Mouse (Mus musculus): ENCODE measurements around the gene Defb6.

Gene Defb6

GRCm38 (mm10) chr8:19225161-19225560 is at the start of gene Defb6:
Defb6 (plus strand) TSS chr8:19225478.
- no peak for DNase-seq (ENCODE audit: low read depth)

DNA sequence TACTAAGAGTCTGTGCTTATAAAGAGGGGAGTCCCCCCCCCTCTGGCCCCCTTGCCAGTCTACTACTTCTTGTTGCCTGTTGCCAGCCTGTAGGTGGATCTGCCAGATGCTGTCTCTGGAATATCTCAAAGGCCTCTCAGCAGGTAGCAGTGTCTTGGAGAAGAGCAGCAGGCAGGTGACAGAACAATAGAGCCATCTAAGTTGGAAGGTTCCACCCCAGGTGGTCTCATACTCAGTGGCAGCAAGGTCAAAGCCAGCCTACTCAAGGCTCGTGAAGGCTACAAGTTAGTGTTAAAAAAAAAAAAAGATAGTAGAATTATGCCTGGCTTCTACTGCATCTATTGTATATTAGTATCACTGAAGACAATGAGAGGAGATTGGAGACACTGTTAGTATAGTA is 12.8 kb downstream of the Defb6 start:
- no peak for DNase-seq (ENCODE audit: low read depth)

DNA sequence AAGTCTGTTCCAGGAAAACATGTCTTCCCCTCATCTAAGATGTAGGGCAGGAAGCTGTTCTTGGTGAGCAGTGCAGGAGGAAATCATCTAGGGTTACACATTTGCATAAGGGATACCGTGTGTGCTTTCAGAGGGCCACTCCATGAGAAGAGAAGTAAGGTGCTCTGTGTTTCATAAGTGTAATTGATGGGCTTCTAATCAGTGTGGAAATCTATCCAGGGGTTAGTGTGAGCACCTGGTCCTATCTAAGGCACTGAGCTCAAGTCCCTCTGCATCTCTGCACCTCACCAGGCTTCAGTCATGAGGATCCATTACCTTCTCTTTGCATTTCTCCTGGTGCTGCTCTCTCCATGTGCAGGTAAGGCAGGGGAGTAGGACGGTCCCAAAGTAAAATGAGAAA is 14.3 kb downstream of the Defb6 start, which contains the start of gene Defb46:
Gene Defb46 (plus strand): TSS at position 301 of the 400 bp plus-strand sequence.
- DNase-seq (ENCODE audit: low read depth): no peak

- no peak for DNase-seq (ENCODE audit: low read depth)
Measured at GRCm38 (mm10) chr8:19247280-19247679, 22.0 kb downstream of the Defb6 start, which contains the start of gene Defb5. Defb5 (plus strand) TSS chr8:19247580.

DNA sequence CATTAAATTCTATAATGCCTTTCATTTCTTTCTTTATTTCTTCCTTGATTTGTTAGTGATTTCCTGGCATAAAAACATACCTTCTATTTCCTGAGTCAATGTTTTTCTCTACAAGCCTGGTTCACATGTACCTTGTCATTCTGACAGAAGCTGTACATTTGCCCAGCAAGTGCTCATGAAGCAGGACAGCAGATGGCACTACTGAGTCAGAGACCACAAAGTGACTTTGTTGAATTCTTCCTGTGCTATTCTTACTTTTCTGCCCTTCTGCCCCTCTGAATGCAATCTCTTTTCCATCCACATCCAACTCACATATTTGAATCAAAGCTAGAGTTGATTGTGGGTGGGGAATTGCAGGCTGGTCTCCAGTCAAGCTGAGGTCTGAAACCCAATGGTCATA is 32.9 kb downstream of the Defb6 start:
- no peak for DNase-seq (ENCODE audit: low read depth)

- DNase-seq (ENCODE audit: low read depth): no peak
Measured at GRCm38 (mm10) chr8:19259667-19260066, 34.4 kb downstream of the Defb6 start.

All from induced T-regulatory cell, adult 2 months (primary cell).